Mouse (Mus musculus): ENCODE data around the gene Pdgfa. TPM values are rescaled to one million over a fixed set of nuclear protein-coding genes. Genes with fewer than 3 reads are reported as not detected.
A peak's percentile ranks its signal among the peaks of the same experiment; 100 is the strongest.

Gene Pdgfa
- 48.5 and 48.8 TPM in 2 replicates for polyA plus RNA-seq (2015; fragmentation: Nextera tagmentation; extraction: Ambion mirVana)

DNA sequence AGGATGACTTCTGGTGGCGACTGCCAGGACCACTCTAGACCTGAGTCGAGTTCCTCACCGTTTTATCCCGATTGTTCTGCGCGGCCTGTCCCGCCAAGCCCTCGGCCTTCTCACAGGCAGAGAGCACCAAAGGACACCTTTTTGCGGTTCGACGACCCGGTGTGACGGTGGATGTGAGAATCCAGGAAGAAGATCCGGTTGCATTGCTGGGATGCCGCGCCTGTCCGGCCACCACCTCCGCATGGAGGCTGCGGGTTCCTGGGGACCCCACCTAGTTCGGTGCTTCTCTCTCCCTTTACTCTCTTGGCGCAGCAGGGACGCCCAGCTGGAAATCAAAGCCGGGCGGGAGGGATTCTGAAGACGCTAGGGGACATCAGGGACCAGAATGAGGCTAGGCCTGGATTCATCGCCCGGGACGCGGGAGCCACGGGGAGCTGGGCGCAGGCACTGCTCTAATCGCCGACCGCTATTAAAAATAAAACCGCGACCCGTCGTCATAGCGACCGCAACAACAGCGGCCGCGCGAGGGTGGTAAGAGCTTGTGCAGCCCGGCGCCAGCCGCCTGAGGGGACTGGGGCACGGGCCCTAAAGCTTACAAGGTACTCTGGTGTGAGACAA is at the start of gene Pdgfa:
Gene Pdgfa, minus strand, starts transcription at position 200 of the 618 bp plus-strand sequence.
- H3K4me3 ChIP-seq (replicated peaks): peak within 1 kb of the TSS; percentile 88
- ATAC-seq: no peak
- no peaks in the 10 kb centered on the region for H3K9me3 ChIP-seq
- peaks cover 52% of the 10 kb centered on the region for H3K4me1 ChIP-seq (replicated peaks)
- H3K36me3 ChIP-seq: no peaks in the 10 kb centered on the region
- 6% methylated on average over 48 of the region's 48 CpGs for WGBS
- peak within 1 kb of the TSS; percentile 91 for H3K9ac ChIP-seq
- H3K4me2 ChIP-seq (replicated peaks): peak within 1 kb of the TSS; percentile 92
- peaks cover 19% of the 10 kb centered on the region for H3K27me3 ChIP-seq (replicated peaks)
- peak within 1 kb of the TSS; percentile 98 for H3K27ac ChIP-seq

DNA sequence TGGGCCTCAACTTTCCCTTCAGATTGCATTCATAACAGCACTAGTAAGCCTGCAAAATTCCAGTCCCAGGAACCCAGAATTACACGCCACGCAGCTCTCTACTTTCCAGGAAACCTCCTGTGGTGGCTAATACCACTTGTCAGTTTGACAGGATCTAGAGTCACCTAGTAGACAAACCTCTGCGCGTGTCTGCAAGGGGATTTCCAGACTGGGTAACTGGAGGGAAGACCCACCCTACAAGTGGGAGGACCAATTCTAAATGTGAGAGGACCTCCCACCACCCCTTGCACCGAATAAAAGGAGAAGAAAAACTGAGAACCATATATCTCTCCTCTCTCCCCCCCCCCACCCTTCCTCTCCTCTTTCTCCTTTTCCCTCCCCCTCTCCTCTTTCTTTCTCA is 49.5 kb upstream of the Pdgfa start:
- Histone ChIP-seq H3K27me3 (replicated peaks) (no peaks in the 10 kb centered on the region), H3K4me1 (replicated peaks) (no peaks in the 10 kb centered on the region), H3K27ac (no peak overlapping the region), H3K36me3 (no peaks in the 10 kb centered on the region), H3K9ac (no peak overlapping the region), H3K9me3 (no peaks in the 10 kb centered on the region), H3K4me2 (replicated peaks) (no peak overlapping the region), H3K4me3 (replicated peaks) (no peak overlapping the region)
- no peak for ATAC-seq
- 68% methylated on average over 5 of the region's 5 CpGs for WGBS

DNA sequence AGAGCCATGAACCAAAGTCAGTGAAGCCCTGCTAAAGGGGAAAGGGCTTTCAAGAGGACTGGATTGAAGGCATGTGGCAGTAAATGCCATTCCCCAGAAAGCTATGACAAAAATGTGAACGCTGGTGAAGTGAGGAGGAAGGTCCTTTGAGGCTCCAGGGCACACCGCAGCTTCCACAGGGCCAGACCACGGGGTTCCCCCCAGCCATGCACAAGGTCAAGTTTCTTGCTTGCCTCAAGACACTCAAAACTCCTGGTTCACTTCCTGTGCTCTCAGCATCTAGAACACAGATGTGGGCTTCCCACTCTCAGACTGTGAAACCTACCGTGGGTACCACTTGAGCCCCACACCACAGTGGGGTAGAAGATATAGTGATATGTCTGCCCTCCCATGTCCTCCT is 46.4 kb upstream of the Pdgfa start:
- WGBS: 59% methylated on average over 4 of the region's 4 CpGs
- Histone ChIP-seq H3K4me1 (replicated peaks) (no peaks in the 10 kb centered on the region), H3K4me3 (replicated peaks) (no peak overlapping the region), H3K27ac (no peak overlapping the region), H3K4me2 (replicated peaks) (no peak overlapping the region), H3K9me3 (no peaks in the 10 kb centered on the region), H3K9ac (no peak overlapping the region), H3K36me3 (no peaks in the 10 kb centered on the region), H3K27me3 (replicated peaks) (no peaks in the 10 kb centered on the region)
- no peak for ATAC-seq

DNA sequence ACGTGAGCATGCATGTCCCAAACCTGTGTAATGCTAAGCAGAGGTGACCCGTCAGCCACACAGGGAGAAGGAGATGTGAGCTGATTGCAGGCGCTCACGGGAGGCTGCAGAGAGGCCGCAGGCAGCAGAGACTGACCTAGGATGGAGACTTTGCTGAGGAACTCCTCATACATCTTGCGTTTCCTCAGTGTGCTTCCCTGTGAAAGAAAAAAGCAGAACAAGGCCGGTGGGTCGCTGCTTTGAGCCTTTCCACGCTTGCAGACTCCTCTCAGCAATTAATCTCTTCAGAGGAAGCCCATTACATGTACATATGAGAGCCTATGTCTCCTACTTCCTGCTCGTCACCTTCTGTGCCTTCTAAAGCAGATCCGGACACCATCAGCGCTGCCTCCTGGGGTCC is 45.1 kb upstream of the Pdgfa start:
- no peak overlapping the region for H3K4me2 ChIP-seq (replicated peaks)
- H3K27ac ChIP-seq: no peak overlapping the region
- H3K9me3 ChIP-seq: no peaks in the 10 kb centered on the region
- no peak overlapping the region for H3K9ac ChIP-seq
- 63% methylated on average over 12 of the region's 12 CpGs for WGBS
- no peaks in the 10 kb centered on the region for H3K4me1 ChIP-seq (replicated peaks)
- ATAC-seq: no peak
- no peak overlapping the region for H3K4me3 ChIP-seq (replicated peaks)
- no peaks in the 10 kb centered on the region for H3K36me3 ChIP-seq
- no peaks in the 10 kb centered on the region for H3K27me3 ChIP-seq (replicated peaks)

DNA sequence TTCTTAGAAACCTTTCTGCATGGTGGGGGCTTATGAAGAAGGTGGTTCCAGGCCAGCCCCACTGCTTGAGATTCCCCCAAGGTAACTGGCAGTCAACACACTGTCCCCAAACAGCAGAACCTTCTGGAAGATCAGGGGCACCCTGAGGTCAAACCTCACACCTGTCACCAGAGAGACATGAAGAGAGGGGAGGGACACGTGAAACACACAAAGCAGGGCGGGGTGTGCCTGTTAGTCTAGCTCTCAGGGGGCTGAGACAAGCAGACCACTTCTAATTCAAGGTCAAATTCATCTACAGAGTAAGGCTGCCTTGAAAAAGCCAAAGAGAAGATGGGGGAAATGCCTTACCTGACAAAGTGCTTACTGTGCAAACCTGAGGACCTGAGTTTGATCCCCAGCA is 38.0 kb upstream of the Pdgfa start:
- H3K36me3 ChIP-seq: no peaks in the 10 kb centered on the region
- no peak overlapping the region for H3K27ac ChIP-seq
- no peak overlapping the region for H3K4me3 ChIP-seq (replicated peaks)
- 67% methylated on average over 2 of the region's 2 CpGs for WGBS
- no peak for ATAC-seq
- H3K27me3 ChIP-seq (replicated peaks): no peaks in the 10 kb centered on the region
- H3K4me1 ChIP-seq (replicated peaks): peaks cover 22% of the 10 kb centered on the region
- no peak overlapping the region for H3K4me2 ChIP-seq (replicated peaks)
- H3K9ac ChIP-seq: no peak overlapping the region
- no peaks in the 10 kb centered on the region for H3K9me3 ChIP-seq

DNA sequence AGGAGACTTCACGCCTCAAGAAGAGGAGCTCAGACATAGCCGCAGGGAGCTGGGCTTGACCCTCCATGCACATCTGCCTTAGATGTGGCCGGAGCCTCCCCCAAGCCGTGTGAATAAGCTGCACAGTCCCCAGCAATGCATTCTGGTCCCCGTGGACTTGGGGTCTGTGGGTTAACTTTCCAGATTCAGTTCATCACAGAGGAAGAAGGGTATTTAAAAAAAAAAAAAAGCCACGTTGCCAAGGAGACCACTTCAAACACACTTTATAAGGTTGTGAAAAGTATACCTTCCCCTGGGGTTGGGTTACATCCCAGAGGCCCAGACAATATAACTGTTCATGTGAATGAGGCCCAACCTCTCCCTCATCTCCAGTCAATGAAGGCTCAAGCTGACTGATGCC is 37.6 kb upstream of the Pdgfa start:
- Histone ChIP-seq H3K27ac (no peak overlapping the region), H3K36me3 (no peaks in the 10 kb centered on the region), H3K4me2 (replicated peaks) (no peak overlapping the region), H3K4me1 (replicated peaks) (peaks cover 22% of the 10 kb centered on the region), H3K4me3 (replicated peaks) (no peak overlapping the region), H3K9me3 (no peaks in the 10 kb centered on the region), H3K27me3 (replicated peaks) (no peaks in the 10 kb centered on the region), H3K9ac (no peak overlapping the region)
- 57% methylated on average over 6 of the region's 6 CpGs for WGBS
- peak; percentile 48 for ATAC-seq

DNA sequence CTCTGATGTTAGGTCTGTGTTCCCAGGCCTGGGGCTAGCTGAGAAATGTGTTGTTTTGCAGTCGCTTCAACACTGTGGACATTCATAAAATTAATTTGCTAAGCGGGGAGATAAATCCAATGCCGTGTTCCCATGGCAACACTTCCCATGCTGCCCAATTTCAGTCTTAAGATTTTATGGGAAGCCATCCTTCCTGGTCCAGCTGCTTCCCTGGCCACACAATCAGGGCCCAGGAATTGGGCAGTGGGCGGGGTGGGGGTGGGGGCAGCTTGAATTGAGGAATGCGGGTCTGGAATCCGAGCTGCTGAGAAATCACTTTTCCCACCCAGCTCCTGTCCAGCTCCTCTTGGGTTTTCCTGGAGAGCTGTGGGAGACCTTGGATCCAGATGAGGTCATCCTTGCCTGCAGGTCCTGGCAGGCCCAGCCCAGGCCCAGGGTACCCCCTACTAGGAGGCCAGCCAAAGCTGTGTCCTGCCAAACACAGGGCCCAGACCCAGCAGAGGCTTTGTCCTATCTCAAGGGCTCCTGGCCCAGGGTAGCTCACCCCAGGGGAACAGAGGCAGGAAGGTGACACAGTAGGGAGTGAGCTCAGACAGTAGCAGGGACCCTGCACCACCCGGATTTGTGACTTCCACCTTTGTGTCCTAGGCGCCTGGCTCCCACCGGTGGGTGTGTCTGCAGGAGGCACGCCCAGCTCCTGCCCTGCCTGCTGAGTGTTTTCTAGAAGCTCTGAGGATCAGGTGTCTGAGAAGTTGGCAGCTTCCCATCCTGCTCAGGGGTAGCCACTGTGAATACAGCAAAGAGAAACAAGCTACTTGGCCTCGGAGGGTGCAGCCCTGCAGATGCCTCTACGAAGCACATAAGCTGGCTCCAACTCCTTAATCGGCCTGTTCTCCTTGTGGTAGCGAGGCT is 36.5 kb upstream of the Pdgfa start:
- ATAC-seq: peak; percentile 69
- no peak overlapping the region for H3K4me3 ChIP-seq (replicated peaks)
- no peaks in the 10 kb centered on the region for H3K36me3 ChIP-seq
- 0 out of 2 replicates have a peak overlapping the region, but pooled peaks have one; percentile 3 for H3K4me2 ChIP-seq (replicated peaks)
- WGBS: 37% methylated on average over 14 of the region's 14 CpGs
- no peaks in the 10 kb centered on the region for H3K27me3 ChIP-seq (replicated peaks)
- no peak overlapping the region for H3K9ac ChIP-seq
- H3K4me1 ChIP-seq (replicated peaks): peaks cover 22% of the 10 kb centered on the region
- peak overlapping the region; percentile 18; the same call in 1 of the 2 replicates for H3K27ac ChIP-seq
- H3K9me3 ChIP-seq: no peaks in the 10 kb centered on the region

DNA sequence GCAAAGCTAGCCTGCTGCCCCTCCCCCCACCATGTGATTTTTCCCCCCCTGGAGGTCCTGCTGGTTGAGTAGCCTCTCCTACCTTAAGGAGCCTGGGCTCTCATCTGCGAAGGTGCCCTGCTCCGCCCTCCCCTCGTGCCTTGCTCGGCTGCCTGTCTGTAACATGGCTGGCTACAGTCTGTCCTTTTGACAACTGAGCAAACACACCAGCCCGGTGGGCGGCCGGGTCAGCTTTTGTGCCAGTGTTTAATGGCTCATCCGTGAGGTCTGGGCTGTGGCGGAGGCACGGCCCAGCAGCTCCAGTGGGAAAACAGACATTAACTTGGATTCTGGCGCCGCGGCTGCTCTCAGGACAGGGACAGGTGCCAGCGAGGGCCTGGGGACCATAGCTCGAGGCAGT is 30.4 kb upstream of the Pdgfa start:
- Histone ChIP-seq H3K27ac (no peak overlapping the region), H3K4me2 (replicated peaks) (no peak overlapping the region), H3K27me3 (replicated peaks) (no peaks in the 10 kb centered on the region), H3K9me3 (no peaks in the 10 kb centered on the region), H3K36me3 (no peaks in the 10 kb centered on the region), H3K4me3 (replicated peaks) (no peak overlapping the region), H3K4me1 (replicated peaks) (peaks cover 13% of the 10 kb centered on the region), H3K9ac (no peak overlapping the region)
- WGBS: 29% methylated on average over 15 of the region's 15 CpGs
- 0 out of 2 replicates have a peak, but pooled peaks have one; percentile 23 for ATAC-seq

DNA sequence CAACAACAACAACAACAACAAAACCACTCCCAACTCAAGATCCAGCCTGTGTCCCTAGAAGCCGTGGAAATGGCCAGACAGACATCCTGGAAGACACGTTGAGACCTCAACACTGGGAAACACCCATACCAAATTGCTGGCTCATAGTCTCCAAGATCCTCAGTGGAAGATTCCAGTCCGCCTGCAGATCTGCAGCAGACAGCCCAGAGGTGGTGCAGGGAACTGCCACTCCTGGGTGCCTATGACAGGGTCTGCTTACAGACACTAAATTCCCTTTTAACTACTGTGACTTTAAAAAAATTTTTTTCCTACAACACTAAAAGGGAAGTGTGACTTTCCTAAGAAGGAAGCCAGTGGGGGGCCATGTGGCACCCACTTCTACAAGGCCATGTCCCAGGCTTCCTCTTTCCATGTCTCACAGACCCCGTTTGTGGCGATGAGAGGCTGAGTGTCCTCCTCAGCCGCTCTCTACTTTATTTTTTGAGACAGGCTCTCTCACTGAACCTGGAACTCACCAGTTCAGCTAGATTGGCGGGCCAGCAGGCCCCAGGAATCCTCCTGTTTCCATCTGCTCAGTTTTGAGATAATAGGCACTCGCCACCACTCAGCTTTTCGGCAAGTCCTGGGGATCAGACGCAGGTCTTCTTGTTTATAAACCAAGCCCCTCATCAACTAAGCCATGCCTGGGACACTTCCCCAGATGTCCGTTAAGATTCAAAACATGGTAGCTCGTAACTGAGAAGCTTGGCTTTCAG is 27.4 kb upstream of the Pdgfa start:
- Histone ChIP-seq H3K4me3 (replicated peaks) (no peak overlapping the region), H3K27me3 (replicated peaks) (no peaks in the 10 kb centered on the region), H3K36me3 (no peaks in the 10 kb centered on the region), H3K4me2 (replicated peaks) (no peak overlapping the region), H3K9ac (no peak overlapping the region), H3K4me1 (replicated peaks) (peaks cover 15% of the 10 kb centered on the region), H3K27ac (no peak overlapping the region), H3K9me3 (no peaks in the 10 kb centered on the region)
- WGBS: 55% methylated on average over 12 of the region's 12 CpGs
- ATAC-seq: no peak

DNA sequence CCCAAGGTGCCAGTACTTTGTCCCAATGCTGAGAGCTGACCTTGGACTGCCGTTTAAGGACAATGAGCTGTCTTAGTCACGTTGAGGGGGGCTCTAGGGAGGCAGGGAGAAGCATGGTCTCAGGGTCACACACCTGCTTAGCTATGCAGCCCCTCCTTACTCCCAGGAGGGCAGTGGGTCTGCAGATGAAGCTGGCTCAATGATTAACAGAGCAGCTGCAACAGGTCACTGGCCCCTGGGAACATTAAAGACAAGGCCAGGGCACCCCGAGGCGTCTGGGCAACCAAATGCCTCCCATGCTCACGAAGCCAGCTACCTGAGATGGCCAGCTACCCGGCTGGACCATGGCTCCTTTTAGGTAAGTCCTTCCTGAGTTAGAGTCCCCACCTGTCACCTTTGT is 23.4 kb upstream of the Pdgfa start:
- no peaks in the 10 kb centered on the region for H3K9me3 ChIP-seq
- WGBS: 57% methylated on average over 6 of the region's 6 CpGs
- H3K36me3 ChIP-seq: no peaks in the 10 kb centered on the region
- ATAC-seq: no peak
- no peak overlapping the region for H3K4me2 ChIP-seq (replicated peaks)
- H3K4me3 ChIP-seq (replicated peaks): no peak overlapping the region
- H3K27ac ChIP-seq: no peak overlapping the region
- H3K4me1 ChIP-seq (replicated peaks): peaks cover 9% of the 10 kb centered on the region; the same call in 1 of the 2 replicates
- no peak overlapping the region for H3K9ac ChIP-seq
- no peaks in the 10 kb centered on the region for H3K27me3 ChIP-seq (replicated peaks)

DNA sequence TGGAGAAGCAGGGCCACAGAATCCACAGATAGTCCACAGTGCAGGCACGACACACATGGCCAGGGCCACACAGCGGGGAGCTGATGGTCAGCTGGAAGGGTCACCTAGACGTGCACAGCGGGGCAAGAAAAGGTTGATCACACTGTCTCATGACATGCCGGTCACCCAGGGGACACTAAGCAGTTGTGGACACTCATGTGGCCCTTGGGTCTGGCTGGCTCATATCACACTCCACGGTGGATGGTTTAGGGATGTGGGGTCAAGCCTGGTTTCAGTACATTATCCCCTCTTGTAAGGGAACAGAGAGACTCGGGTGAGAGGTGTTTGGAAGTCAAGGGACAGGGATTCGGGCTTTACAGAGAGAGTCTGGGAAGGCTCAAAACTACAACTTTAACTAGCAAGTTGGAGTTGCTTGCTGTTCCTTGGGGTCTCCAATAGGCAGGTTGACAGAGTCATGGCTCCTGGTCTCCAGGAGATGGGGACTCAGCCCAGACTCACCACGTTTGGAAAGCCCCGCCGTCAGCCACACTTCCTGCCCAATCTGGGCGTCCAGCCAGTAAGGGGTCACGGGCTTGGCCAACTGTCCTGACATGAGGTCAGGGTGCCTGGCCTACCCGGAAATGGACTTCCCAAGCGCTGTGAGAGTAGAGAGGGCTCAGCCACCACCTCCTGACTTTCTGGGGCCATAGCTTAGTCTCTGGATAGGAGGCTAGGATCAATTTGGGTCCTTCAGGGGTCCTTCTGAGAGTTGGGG is 20.4 kb upstream of the Pdgfa start:
- Histone ChIP-seq H3K9me3 (no peaks in the 10 kb centered on the region), H3K4me2 (replicated peaks) (no peak overlapping the region), H3K36me3 (no peaks in the 10 kb centered on the region), H3K4me3 (replicated peaks) (no peak overlapping the region), H3K27me3 (replicated peaks) (no peaks in the 10 kb centered on the region), H3K27ac (no peak overlapping the region), H3K9ac (no peak overlapping the region), H3K4me1 (replicated peaks) (0 out of 2 replicates have a peak, but pooled peaks cover 2% of the 10 kb centered on the region)
- ATAC-seq: no peak
- 79% methylated on average over 15 of the region's 15 CpGs for WGBS
